Mouse (Mus musculus) neutrophil, adult 65 days (primary cell): ENCODE results near the gene Fhl1. TPM values are rescaled to one million over a fixed set of nuclear protein-coding genes. Genes with fewer than 3 reads are reported as not detected.

ENCODE experiments used
- total RNA-seq: library from RNA; stranded (reverse); gene quantifications from 2 replicates; pipeline ENCODE4 v1.2.4, GENCODE M21; 2023

Fhl1 gene
- total RNA-seq, result 0.27 and 1.1 TPM in 2 replicates

GRCm38 (mm10) chrX:56731306-56732201 is at the start of gene Fhl1:
Gene Fhl1 (plus strand): TSS chrX:56731787.

GRCm38 (mm10) chrX:56821765-56822603 is 90.4 kb downstream of the Fhl1 start, which contains the start of gene Map7d3:
Gene Map7d3 (minus strand): TSS chrX:56822326.

Other genes starting within 250 kb of the Fhl1 start
- gene Gm10477, start 207.0 kb upstream of the Fhl1 start, total RNA-seq, result not detected in 2 replicates
- not detected in 2 replicates for gene Gm648, start 182.2 kb upstream of the Fhl1 start, total RNA-seq
- 9.1 and 9.8 TPM in 2 replicates for gene Mmgt1, start 133.7 kb upstream of the Fhl1 start, total RNA-seq
- 9.3 and 15.2 TPM in 2 replicates for gene Slc9a6, start 122.0 kb upstream of the Fhl1 start, total RNA-seq
- 0.95 and 1.1 TPM in 2 replicates for gene Map7d3, start 90.5 kb downstream of the Fhl1 start, total RNA-seq
- not detected in 2 replicates for gene Adgrg4, start 138.4 kb downstream of the Fhl1 start, total RNA-seq